Mouse (Mus musculus): ENCODE results near the gene Asb10.

DNA sequence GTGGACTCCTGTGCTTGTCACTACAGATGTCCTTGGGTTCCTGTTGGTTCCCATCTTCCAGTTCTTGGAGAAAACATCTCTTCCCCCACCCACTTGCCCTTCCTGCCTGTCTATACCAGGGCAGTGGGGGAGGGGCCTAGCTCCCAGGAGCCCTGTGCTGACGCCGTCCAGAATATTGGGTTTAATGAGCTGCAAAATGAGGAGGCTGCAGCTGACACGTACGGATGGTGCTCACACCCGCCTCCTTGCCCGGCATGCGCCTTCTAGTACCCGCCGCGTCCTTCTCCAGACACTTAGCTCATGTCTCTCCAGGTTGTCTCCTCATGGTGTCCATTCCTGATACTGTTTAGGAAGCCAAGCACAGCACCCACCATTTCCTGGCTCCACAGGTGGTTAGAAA, 41.7 kb downstream of the Asb10 start:
- no peak for TF ChIP-seq CTCF (IDR thresholded peaks at IDR 0.05; ENCODE audit: control insufficient read depth, insufficient read depth, insufficient read length)
- no peak for TF ChIP-seq MYOG (IDR thresholded peaks at IDR 0.05; ENCODE audit: control insufficient read depth, extremely low read depth, insufficient read length)
- no peak for TF ChIP-seq MYOD1 (IDR thresholded peaks at IDR 0.05; ENCODE audit: control insufficient read depth, insufficient read length, low read depth)
